Mouse (Mus musculus): ENCODE results near the gene Mrpl20. TPM values are rescaled to one million over a fixed set of nuclear protein-coding genes. Genes with fewer than 3 reads are reported as not detected.

The Mrpl20 gene
- polyA plus RNA-seq, 1 experiment, result 29.9 TPM

- TF ChIP-seq GATA1 (IDR thresholded peaks at IDR 0.05; ENCODE audit: borderline replicate concordance, low read length), result no peak
- no peak for TF ChIP-seq FLI1 (IDR thresholded peaks at IDR 0.05; ENCODE audit: low read length)
- H3K9me3 ChIP-seq, result no peaks in the 10 kb centered on the region
These were observed 8.9 kb upstream of the Mrpl20 start for GRCm38 (mm10) chr4:155793730-155794129.

GRCm38 (mm10) chr4:155802075-155802474 is 603 bp upstream of the Mrpl20 start:
- Histone ChIP-seq H3K4me1 (peaks cover 37% of the 10 kb centered on the region), H3K4me3 (replicated peaks) (no peak overlapping the region), H3K9me3 (no peaks in the 10 kb centered on the region), H3K27me3 (replicated peaks) (no peaks in the 10 kb centered on the region), H3K36me3 (replicated peaks; ENCODE audit: low read length) (peaks cover 26% of the 10 kb centered on the region)
- TF ChIP-seq FLI1 (IDR thresholded peaks at IDR 0.05; ENCODE audit: low read length) (no peak), GATA1 (IDR thresholded peaks at IDR 0.05; ENCODE audit: borderline replicate concordance, low read length) (no peak)

More at GRCm38 (mm10) chr4:155793730-155794129, 8.9 kb upstream of the Mrpl20 start:
- peaks cover 17% of the 10 kb centered on the region for H3K27me3 ChIP-seq (replicated peaks)
- H3K4me3 ChIP-seq (replicated peaks), result no peak overlapping the region
- H3K4me1 ChIP-seq, result peaks cover 44% of the 10 kb centered on the region
- no peaks in the 10 kb centered on the region for H3K36me3 ChIP-seq (replicated peaks; ENCODE audit: low read length)

DNA sequence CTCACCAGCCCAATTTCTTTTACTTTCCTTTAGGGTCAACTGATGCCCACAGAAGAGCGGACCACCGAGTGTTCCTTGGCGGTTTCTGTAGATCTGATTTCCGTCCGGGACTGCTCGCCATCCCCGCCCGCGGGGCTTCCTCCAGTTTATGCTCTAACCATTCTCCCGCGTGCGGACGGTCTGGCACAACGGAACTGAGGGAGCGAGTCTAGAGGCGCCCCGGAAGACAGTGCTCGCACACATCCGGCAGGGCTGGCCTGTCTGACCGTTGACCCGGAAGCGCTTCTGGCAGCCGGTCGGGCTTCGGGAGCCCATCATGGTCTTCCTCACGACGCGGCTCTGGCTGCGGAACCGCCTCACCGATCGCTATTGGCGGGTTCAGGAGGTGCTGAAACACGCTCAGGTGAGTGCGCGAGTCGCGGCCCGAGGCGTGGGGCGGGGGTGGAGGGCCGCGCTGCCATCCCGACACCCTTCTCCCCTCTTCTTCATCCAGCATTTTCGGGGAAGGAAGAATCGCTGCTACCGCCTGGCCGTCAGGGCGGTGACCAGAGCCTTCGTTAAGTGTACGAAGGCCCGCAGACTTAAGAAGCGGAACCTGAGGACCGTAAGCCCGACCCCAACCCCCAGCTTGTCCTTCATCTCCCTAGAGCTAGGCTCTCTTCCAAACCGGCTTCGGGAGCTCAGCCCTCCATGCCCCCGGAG is 813 bp downstream of the Mrpl20 start:
- H3K4me1 ChIP-seq, result peaks cover 41% of the 10 kb centered on the region
- H3K27me3 ChIP-seq (replicated peaks), result no peaks in the 10 kb centered on the region
- peak overlapping the region; percentile 98 for H3K4me3 ChIP-seq (replicated peaks)
- TF ChIP-seq GATA1 (IDR thresholded peaks at IDR 0.05; ENCODE audit: borderline replicate concordance, low read length) (no peak), FLI1 (IDR thresholded peaks at IDR 0.05; ENCODE audit: low read length) (peak; percentile 44; the same call in 1 of the 2 replicates)
- H3K36me3 ChIP-seq (replicated peaks; ENCODE audit: low read length), result peaks cover 40% of the 10 kb centered on the region
- no peaks in the 10 kb centered on the region for H3K9me3 ChIP-seq

DNA sequence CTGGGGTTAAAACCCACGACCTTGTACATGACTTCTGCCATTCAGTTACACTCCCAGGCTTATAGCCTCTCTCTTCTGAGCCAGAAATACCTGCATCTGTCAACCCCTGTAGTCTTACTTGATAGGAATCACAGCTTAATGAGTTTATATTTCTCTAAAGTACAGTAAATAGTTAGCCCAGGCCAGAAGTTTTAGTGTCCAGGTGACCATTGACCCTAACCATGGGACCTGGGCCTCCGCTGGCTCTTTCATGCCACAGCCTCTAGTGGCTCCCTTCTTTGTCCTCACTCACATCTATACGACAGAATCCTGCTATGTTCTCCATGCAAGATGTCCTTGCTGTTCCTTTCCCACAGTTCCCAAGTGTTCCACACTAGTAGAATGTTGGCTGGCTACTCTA is 5.2 kb downstream of the Mrpl20 start:
- Histone ChIP-seq H3K4me1 (peaks cover 45% of the 10 kb centered on the region), H3K27me3 (replicated peaks) (no peaks in the 10 kb centered on the region), H3K36me3 (replicated peaks; ENCODE audit: low read length) (peaks cover 69% of the 10 kb centered on the region), H3K9me3 (no peaks in the 10 kb centered on the region), H3K4me3 (replicated peaks) (no peak overlapping the region)
- no peak for TF ChIP-seq GATA1 (IDR thresholded peaks at IDR 0.05; ENCODE audit: borderline replicate concordance, low read length)
- TF ChIP-seq FLI1 (IDR thresholded peaks at IDR 0.05; ENCODE audit: low read length), result no peak

GRCm38 (mm10) chr4:155811929-155812664 is 9.4 kb downstream of the Mrpl20 start, which contains the start of gene Ccnl2:
TSS of gene Ccnl2 (plus strand) at chr4:155812489.
- H3K9me3 ChIP-seq, result no peaks in the 10 kb centered on the region
- H3K27me3 ChIP-seq (replicated peaks), result no peaks in the 10 kb centered on the region
- H3K4me3 ChIP-seq (replicated peaks), result peak within 1 kb of the TSS; percentile 100
- no peak for TF ChIP-seq GATA1 (IDR thresholded peaks at IDR 0.05; ENCODE audit: borderline replicate concordance, low read length)
- TF ChIP-seq FLI1 (IDR thresholded peaks at IDR 0.05; ENCODE audit: low read length), result 0 out of 2 replicates have a peak, but pooled peaks have one; percentile 53
- peaks cover 48% of the 10 kb centered on the region for H3K4me1 ChIP-seq
- H3K36me3 ChIP-seq (replicated peaks; ENCODE audit: low read length), result peaks cover 81% of the 10 kb centered on the region

DNA sequence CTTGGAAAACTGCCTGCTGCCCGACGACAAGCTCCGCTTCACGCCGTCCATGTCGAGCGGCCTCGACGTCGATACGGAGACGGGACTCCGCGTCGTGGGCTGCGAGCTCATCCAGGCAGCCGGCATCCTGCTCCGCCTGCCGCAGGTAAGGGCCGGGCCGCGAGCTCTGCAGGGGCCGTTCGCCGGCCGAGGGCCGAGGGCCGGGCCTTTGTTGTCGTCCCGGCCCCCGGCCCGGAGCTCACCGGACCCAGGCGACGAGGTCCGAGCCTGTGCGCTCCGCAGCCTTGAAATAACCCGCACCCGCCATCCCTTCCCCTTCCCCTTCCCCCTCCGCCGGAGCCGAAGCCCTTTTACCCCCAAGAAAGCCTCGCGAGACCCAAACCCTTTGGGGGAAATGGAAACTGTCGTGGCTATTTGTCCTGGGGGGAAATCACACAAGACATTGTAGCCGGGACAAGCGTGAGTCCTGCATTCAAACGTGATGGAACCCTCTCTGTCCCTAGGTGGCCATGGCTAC is 10.0 kb downstream of the Mrpl20 start:
- Histone ChIP-seq H3K27me3 (replicated peaks) (no peaks in the 10 kb centered on the region), H3K9me3 (no peaks in the 10 kb centered on the region), H3K36me3 (replicated peaks; ENCODE audit: low read length) (peaks cover 81% of the 10 kb centered on the region), H3K4me3 (replicated peaks) (peak overlapping the region; percentile 100), H3K4me1 (peaks cover 50% of the 10 kb centered on the region)
- no peak for TF ChIP-seq FLI1 (IDR thresholded peaks at IDR 0.05; ENCODE audit: low read length)
- no peak for TF ChIP-seq GATA1 (IDR thresholded peaks at IDR 0.05; ENCODE audit: borderline replicate concordance, low read length)

- no peak overlapping the region for H3K4me3 ChIP-seq (replicated peaks)
- no peak for TF ChIP-seq GATA1 (IDR thresholded peaks at IDR 0.05; ENCODE audit: borderline replicate concordance, low read length)
- no peak for TF ChIP-seq FLI1 (IDR thresholded peaks at IDR 0.05; ENCODE audit: low read length)
- H3K27me3 ChIP-seq (replicated peaks), result no peaks in the 10 kb centered on the region
- no peaks in the 10 kb centered on the region for H3K9me3 ChIP-seq
- H3K4me1 ChIP-seq, result peaks cover 40% of the 10 kb centered on the region
- peaks cover 93% of the 10 kb centered on the region for H3K36me3 ChIP-seq (replicated peaks; ENCODE audit: low read length)
These were observed 14.9 kb downstream of the Mrpl20 start for GRCm38 (mm10) chr4:155817533-155817932.

- Histone ChIP-seq H3K4me1 (peaks cover 25% of the 10 kb centered on the region), H3K4me3 (replicated peaks) (no peak overlapping the region), H3K9me3 (no peaks in the 10 kb centered on the region), H3K36me3 (replicated peaks; ENCODE audit: low read length) (peaks cover 99% of the 10 kb centered on the region), H3K27me3 (replicated peaks) (no peaks in the 10 kb centered on the region)
- TF ChIP-seq GATA1 (IDR thresholded peaks at IDR 0.05; ENCODE audit: borderline replicate concordance, low read length) (no peak), FLI1 (IDR thresholded peaks at IDR 0.05; ENCODE audit: low read length) (no peak)
These were observed 18.3 kb downstream of the Mrpl20 start for GRCm38 (mm10) chr4:155821025-155821424.

DNA sequence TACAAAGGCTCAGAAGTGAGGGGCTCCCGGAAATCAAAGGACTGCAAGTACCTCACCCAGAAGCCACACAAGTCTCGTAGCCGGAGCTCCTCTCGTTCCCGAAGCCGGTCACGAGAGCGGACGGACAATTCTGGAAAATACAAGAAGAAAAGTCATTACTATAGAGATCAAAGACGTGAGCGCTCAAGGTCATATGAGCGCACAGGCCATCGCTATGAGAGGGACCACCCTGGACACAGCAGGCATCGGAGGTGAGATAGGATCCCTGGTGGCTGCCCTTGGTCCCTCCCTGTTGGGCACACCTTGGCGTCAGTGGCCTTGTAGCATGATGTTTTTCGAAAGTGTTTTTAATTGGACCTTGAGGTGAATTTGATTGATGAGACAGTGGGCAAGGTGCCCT is 20.8 kb downstream of the Mrpl20 start:
- no peak overlapping the region for H3K4me3 ChIP-seq (replicated peaks)

GRCm38 (mm10) chr4:155829866-155830265 is 27.2 kb downstream of the Mrpl20 start:
- H3K36me3 ChIP-seq (replicated peaks; ENCODE audit: low read length), result peaks cover 50% of the 10 kb centered on the region
- TF ChIP-seq FLI1 (IDR thresholded peaks at IDR 0.05; ENCODE audit: low read length) (no peak), GATA1 (IDR thresholded peaks at IDR 0.05; ENCODE audit: borderline replicate concordance, low read length) (no peak)

More for the DNA sequence above, 20.8 kb downstream of the Mrpl20 start:
- Histone ChIP-seq H3K9me3 (no peaks in the 10 kb centered on the region), H3K36me3 (replicated peaks; ENCODE audit: low read length) (peaks cover 97% of the 10 kb centered on the region), H3K27me3 (replicated peaks) (no peaks in the 10 kb centered on the region), H3K4me1 (peaks cover 14% of the 10 kb centered on the region)
- TF ChIP-seq FLI1 (IDR thresholded peaks at IDR 0.05; ENCODE audit: low read length) (no peak), GATA1 (IDR thresholded peaks at IDR 0.05; ENCODE audit: borderline replicate concordance, low read length) (no peak)

More at GRCm38 (mm10) chr4:155829866-155830265, 27.2 kb downstream of the Mrpl20 start:
- Histone ChIP-seq H3K27me3 (replicated peaks) (no peaks in the 10 kb centered on the region), H3K9me3 (no peaks in the 10 kb centered on the region), H3K4me3 (replicated peaks) (no peak overlapping the region), H3K4me1 (peaks cover 39% of the 10 kb centered on the region)
